Mouse (Mus musculus): ENCODE results near the gene Olfr893.
"Not testable (repeated sequence)": the region's sequence is repeated elsewhere in the genome, so short reads cannot be mapped to it uniquely, and the experiment has no call there.

Olfr893 gene

GRCm38 (mm10) chr9:38208065-38208464 lies at the start of gene Olfr893:
Gene Olfr893, plus strand, starts transcription at chr9:38208365.
- no peak for DNase-seq

GRCm38 (mm10) chr9:38168341-38168740 lies 39.8 kb upstream of the Olfr893 start:
- not testable (repeated sequence) for DNase-seq

GRCm38 (mm10) chr9:38180721-38181120 lies 27.4 kb upstream of the Olfr893 start, which contains the start of gene Olfr891:
Gene Olfr891, minus strand, starts transcription at chr9:38180821.
- no peak for DNase-seq

- DNase-seq = no peak
These were observed 9.6 kb downstream of the Olfr893 start, which contains the start of gene Olfr894 for GRCm38 (mm10) chr9:38217755-38218154. Gene Olfr894, plus strand, starts transcription at chr9:38218055.

GRCm38 (mm10) chr9:38252474-38252873 lies 44.3 kb downstream of the Olfr893 start, which contains the start of gene Olfr143:
Gene Olfr143, plus strand, starts transcription at chr9:38252774.
- DNase-seq = no peak

Data from right cerebral cortex, postnatal 4 days (tissue).